Mouse (Mus musculus): ENCODE results near the gene Renbp.

The Renbp gene

GRCm38 (mm10) chrX:73918631-73919030 lies 12.0 kb downstream of the Renbp start:
- DNase-seq = no peak

GRCm38 (mm10) chrX:73916945-73917344 lies 13.7 kb downstream of the Renbp start:
- DNase-seq = no peak

GRCm38 (mm10) chrX:73914827-73915703 lies 15.6 kb downstream of the Renbp start:
- peak; percentile 96 for DNase-seq

- no peak for DNase-seq
Observed at GRCm38 (mm10) chrX:73911588-73911987, 19.1 kb downstream of the Renbp start.

- no peak for DNase-seq
Observed at GRCm38 (mm10) chrX:73911156-73911555, 19.5 kb downstream of the Renbp start.

- DNase-seq = no peak
Observed at GRCm38 (mm10) chrX:73910451-73910850, 20.2 kb downstream of the Renbp start.

- no peak for DNase-seq
Observed at GRCm38 (mm10) chrX:73910049-73910448, 20.6 kb downstream of the Renbp start.

GRCm38 (mm10) chrX:73897959-73898358 lies 32.7 kb downstream of the Renbp start:
- DNase-seq = no peak

GRCm38 (mm10) chrX:73895719-73896118 lies 34.9 kb downstream of the Renbp start, which contains the start of gene L1cam:
Gene L1cam, minus strand, starts transcription at chrX:73896105.
- peak; percentile 60 for DNase-seq

- no peak for DNase-seq
Observed at GRCm38 (mm10) chrX:73892833-73893232, 37.8 kb downstream of the Renbp start.

- peak; percentile 26 for DNase-seq
Observed at GRCm38 (mm10) chrX:73891551-73892152, 39.0 kb downstream of the Renbp start, which contains the start of gene Avpr2. Gene Avpr2, plus strand, starts transcription at chrX:73892102.

- DNase-seq = peak; percentile 38
Observed at GRCm38 (mm10) chrX:73881463-73881862, 49.2 kb downstream of the Renbp start.

GRCm38 (mm10) chrX:73881036-73881427 lies 49.6 kb downstream of the Renbp start:
- DNase-seq = no peak

- DNase-seq = peak; percentile 28
Observed at GRCm38 (mm10) chrX:73880194-73881035, 50.2 kb downstream of the Renbp start.

GRCm38 (mm10) chrX:73877014-73877413 lies 53.6 kb downstream of the Renbp start:
- no peak for DNase-seq

GRCm38 (mm10) chrX:73875881-73876280 lies 54.8 kb downstream of the Renbp start:
- no peak for DNase-seq
